Mouse (Mus musculus) forebrain, embryonic 15.5 days (tissue): ENCODE measurements around the gene Zcchc4. TPM values are rescaled to one million over a fixed set of nuclear protein-coding genes. Genes with fewer than 3 reads are reported as not detected.
A peak's percentile ranks its signal among the peaks of the same experiment; 100 is the strongest.
"Not testable (repeated sequence)": the region's sequence is repeated elsewhere in the genome, so short reads cannot be mapped to it uniquely, and the experiment has no call there.

Source experiments
- ATAC-seq: fragments of 200-750 bp; cut with Nextera tagmentation; replicated peaks from 2 replicates; pipeline ENCODE4 v1.8.0; 2017; ENCODE audit warnings: mild to moderate bottlenecking, moderate TSS enrichment, moderate library complexity
- H3K27ac ChIP-seq: fragments of 300-500 bp; sonication (generic); replicated peaks from 2 replicates; pipeline ENCODE4 v1.5.1; 2015; ENCODE audit warnings: mild to moderate bottlenecking, inconsistent platforms
- H3K27me3 ChIP-seq: fragments of 300-500 bp; sonication (generic); 2 replicates; pipeline ENCODE4 v1.6.1; 2015; ENCODE audit warnings: inconsistent platforms
- H3K36me3 ChIP-seq: fragments of 300-500 bp; sonication (generic); 2 replicates; pipeline ENCODE4 v1.6.1; 2015; ENCODE audit warnings: mild to moderate bottlenecking, inconsistent platforms
- H3K4me1 ChIP-seq: fragments of 300-500 bp; sonication (generic); 2 replicates; pipeline ENCODE4 v1.6.1; 2015; ENCODE audit warnings: inconsistent platforms
- H3K4me2 ChIP-seq: fragments of 300-500 bp; sonication (generic); replicated peaks from 2 replicates; pipeline ENCODE4 v1.6.1; 2015; ENCODE audit warnings: mild to moderate bottlenecking, inconsistent platforms
- H3K4me3 ChIP-seq: fragments of 300-500 bp; sonication (generic); 2 replicates; pipeline ENCODE4 v1.5.1; 2015; ENCODE audit warnings: mild to moderate bottlenecking, inconsistent platforms
- H3K9ac ChIP-seq: fragments of 300-500 bp; sonication (generic); replicated peaks from 2 replicates; pipeline ENCODE4 v1.6.1; 2015; ENCODE audit warnings: mild to moderate bottlenecking, inconsistent platforms
- H3K9me3 ChIP-seq: fragments of 300-500 bp; sonication (generic); 2 replicates; pipeline ENCODE4 v1.6.1; 2016; ENCODE audit warnings: inconsistent platforms
- WGBS: fragments of 180-500 bp; shearing (Covaris S2); methylation state at CpG from one replicate; pipeline ENCODE4 v1.1.7; 2015; ENCODE audit warnings: mixed read lengths; 5-methylcytosine and 5-hydroxymethylcytosine counted together
- polyA plus RNA-seq: library from polyadenylated mRNA; unstranded; fragments of >200 nt; fragmentation: Nextera tagmentation; extraction: Ambion mirVana; gene quantifications from 2 replicates; pipeline ENCODE4 v1.2.1, GENCODE M21; 2015

Gene Zcchc4
- polyA plus RNA-seq, 1 experiment from 2014 or later = 15.5 TPM

DNA sequence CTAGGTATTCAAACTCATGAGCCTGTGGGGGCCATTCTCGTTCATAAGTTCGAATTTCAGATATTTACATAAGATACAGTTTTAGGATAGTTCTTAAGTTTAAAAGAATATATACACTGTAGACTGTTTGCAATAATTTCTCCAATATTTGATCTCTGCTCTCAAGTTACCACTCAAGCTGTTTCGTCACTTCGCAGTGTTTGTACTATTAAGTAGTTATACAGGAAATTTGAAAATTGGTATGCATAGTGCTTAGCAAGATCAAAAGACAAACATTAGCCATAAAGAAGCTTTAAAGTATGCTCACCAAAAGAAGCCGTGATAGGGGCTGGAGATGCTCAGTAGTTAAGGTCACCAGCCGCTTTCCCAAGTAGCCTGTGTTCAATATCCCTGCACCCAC is 19.2 kb upstream of the Zcchc4 start:
- Histone ChIP-seq H3K4me1 (no peaks in the 10 kb centered on the region), H3K27ac (no peak overlapping the region), H3K9ac (no peak overlapping the region), H3K9me3 (no peaks in the 10 kb centered on the region), H3K27me3 (no peaks in the 10 kb centered on the region), H3K4me3 (no peak overlapping the region), H3K36me3 (no peaks in the 10 kb centered on the region), H3K4me2 (no peak overlapping the region)
- ATAC-seq = no peak
- 90% methylated on average over 6 of the region's 6 CpGs for WGBS

DNA sequence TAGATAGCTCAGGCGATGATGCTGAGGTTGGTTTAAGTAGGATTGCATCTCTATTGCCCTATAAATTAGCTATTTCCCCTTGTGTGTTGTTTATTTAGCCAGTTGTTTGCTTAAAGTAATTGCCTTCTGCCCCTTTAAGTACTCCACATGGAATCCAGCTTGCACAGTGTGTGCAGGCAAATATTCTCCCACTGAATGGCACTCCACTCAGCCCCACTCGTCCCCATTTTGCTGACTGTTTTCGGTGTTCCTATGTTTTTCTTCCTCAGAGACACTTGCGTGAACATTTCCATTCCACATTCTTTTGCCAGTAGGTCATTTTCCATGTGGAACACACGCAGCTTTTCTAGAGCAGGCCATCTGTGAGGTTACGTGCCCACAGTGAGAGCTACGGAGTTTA is 12.6 kb upstream of the Zcchc4 start:
- ATAC-seq = no peak
- Histone ChIP-seq H3K4me2 (no peak overlapping the region), H3K9me3 (no peaks in the 10 kb centered on the region), H3K36me3 (no peaks in the 10 kb centered on the region), H3K4me3 (no peak overlapping the region), H3K27ac (no peak overlapping the region), H3K27me3 (no peaks in the 10 kb centered on the region), H3K9ac (no peak overlapping the region), H3K4me1 (no peaks in the 10 kb centered on the region)
- 96% methylated on average over 7 of the region's 7 CpGs for WGBS

DNA sequence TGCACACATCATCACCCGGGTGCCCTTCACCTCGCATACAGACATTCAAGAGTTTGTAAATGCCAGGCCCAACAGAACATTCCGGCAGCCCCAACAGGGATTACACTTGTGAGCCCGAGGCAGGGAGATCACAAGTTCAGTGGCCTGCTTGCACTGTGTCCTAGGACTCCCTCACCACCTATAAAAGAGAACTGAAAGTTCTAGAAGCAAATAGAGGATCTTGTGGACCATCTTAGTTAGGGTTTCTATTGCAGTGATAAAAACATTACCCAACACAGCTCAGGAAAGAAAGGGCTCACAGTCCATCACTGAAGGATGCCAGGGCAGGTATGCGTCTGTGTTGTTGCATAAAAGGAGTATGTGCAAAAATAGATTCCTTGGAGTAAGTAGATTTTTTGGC is 942 bp upstream of the Zcchc4 start:
- 90% methylated on average over 5 of the region's 5 CpGs for WGBS
- no peak overlapping the region for H3K9ac ChIP-seq
- no peak overlapping the region for H3K4me3 ChIP-seq
- H3K4me2 ChIP-seq = no peak overlapping the region
- no peaks in the 10 kb centered on the region for H3K9me3 ChIP-seq
- H3K4me1 ChIP-seq = no peaks in the 10 kb centered on the region
- no peak overlapping the region for H3K27ac ChIP-seq
- H3K27me3 ChIP-seq = no peaks in the 10 kb centered on the region
- ATAC-seq = no peak
- no peaks in the 10 kb centered on the region for H3K36me3 ChIP-seq

DNA sequence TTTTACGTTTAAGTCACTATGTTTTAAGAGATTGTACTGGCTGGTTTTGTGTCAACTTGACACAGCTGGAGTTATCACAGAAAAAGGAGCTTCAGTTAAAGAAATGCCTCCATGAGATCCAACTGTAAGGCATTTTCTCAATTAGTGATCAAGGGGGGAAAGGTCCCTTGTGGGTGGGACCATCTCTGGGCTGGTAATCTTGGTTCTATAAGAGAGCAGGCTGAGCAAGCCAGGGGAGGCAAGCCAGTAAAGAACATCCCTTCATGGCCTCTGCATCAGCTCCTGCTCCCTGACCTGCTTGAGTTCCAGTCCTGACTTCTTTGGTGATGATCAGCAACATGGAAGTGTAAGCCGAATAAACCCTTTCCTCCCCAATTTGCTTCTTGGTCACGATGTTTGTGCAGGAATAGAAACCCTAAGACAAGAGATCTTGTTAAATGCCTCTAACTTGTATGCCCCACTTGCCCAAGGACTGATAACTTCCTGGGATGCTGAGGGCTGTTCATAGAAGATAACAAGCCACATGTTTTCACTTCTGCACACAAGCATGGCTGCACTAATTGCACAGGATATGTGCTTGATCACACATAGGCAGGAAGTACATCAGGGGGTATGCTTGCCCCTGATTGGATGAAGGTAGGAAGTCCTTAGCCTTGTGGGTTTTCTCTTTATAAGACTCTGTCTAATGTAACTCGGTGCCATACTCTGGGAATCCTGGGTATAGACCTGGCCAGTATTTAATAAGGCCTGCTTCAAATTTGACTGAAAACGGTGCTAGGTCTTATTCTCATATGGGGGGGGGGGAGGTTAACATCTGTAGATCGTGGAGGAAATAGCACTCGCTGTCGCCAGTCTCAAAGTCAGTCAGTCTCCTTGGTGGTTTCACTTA is 1.5 kb downstream of the Zcchc4 start:
- not testable (repeated sequence) for H3K9ac ChIP-seq, H3K4me3 ChIP-seq, H3K4me2 ChIP-seq, H3K4me1 ChIP-seq, ATAC-seq, H3K27ac ChIP-seq, H3K27me3 ChIP-seq, H3K36me3 ChIP-seq, H3K9me3 ChIP-seq
- WGBS = 88% methylated on average over 8 of the region's 8 CpGs

DNA sequence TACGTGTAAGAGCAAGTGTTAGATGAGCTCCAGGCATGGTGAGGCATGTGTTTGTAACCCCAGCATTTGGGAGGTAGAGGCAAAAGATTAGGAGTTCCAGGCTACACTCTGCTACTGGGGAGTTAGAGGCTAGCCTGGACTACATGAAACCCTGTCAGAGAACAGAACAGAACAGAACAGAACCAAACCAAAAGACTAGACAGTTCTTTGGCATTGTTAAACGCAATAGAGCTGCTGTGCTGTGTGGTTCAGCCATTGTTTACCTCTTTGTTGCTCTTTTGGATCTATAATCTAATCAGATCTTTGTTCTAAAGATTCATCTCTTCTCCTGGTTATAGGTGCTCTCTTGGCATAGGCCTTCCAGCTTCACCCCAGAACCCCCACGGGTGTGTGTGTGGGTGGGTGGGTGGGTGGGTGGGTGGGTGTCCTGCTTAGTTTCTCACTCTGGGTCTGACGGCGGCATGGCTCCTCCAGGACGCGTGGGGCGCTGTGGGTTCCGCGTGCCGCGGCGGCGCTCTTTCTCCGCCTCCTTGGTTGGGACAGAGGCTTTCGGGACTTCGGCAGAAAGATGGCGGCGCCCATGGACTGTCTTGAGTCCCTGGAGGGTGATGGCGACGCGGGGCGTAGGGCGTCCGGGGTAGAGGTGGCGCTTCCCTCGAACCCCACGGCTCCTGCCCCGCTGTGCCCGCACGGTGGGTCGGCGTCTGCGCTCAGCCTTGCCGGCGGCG is 7.5 kb downstream of the Zcchc4 start:
- peak overlapping the region; percentile 89 for H3K9ac ChIP-seq
- H3K9me3 ChIP-seq = no peaks in the 10 kb centered on the region
- peak overlapping the region; percentile 95 for H3K4me3 ChIP-seq
- H3K4me2 ChIP-seq = peak overlapping the region; percentile 72
- 4% methylated on average over 37 of the region's 37 CpGs for WGBS
- peak; percentile 99 for ATAC-seq
- H3K4me1 ChIP-seq = no peaks in the 10 kb centered on the region
- peaks cover 7% of the 10 kb centered on the region; the same call in 1 of the 2 replicates for H3K36me3 ChIP-seq
- H3K27ac ChIP-seq = peak overlapping the region; percentile 89
- H3K27me3 ChIP-seq = no peaks in the 10 kb centered on the region

DNA sequence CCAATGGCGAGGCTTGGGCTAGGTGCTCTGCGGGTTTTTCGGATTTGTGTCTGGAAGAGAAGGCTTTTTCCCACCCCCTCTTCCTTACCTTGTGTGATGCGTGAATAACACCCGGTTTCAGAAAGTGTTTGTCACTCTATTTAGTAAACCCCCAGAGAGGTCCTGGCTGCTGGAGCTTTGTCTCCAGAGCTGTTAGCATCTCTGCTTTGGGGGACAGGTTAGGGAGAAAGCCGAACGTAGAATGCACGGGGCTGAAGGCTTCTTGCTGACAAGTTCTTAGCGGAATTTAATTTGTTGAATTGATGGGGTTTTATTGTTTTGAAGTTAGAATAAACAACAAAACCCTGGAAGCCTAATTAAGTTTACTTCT is 8.0 kb downstream of the Zcchc4 start:
- WGBS = 1% methylated on average over 9 of the region's 9 CpGs
- H3K4me1 ChIP-seq = no peaks in the 10 kb centered on the region
- H3K9ac ChIP-seq = peak overlapping the region; percentile 89
- peaks cover 7% of the 10 kb centered on the region; the same call in 1 of the 2 replicates for H3K36me3 ChIP-seq
- no peaks in the 10 kb centered on the region for H3K27me3 ChIP-seq
- ATAC-seq = peak; percentile 78
- peak overlapping the region; percentile 72 for H3K4me2 ChIP-seq
- no peaks in the 10 kb centered on the region for H3K9me3 ChIP-seq
- H3K27ac ChIP-seq = peak overlapping the region; percentile 89
- peak overlapping the region; percentile 95 for H3K4me3 ChIP-seq

DNA sequence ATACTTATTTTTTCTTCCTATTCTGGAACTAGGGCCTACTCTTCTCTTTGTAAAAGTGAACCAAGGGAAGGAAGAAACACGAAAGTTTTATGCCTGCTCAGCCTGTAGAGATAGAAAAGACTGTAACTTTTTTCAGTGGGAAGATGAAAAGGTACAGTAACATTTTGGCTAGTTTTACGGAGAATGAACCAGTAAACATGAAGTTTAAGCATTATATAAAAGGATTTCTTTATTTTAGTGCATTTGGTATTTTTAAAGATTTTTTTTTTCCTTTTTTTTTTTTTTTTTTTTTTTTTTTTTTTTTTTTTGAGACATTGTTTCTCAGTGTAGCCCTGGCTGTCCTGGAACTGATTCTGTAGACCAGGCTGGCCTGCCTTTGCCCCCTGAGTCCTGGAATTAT is 8.7 kb downstream of the Zcchc4 start:
- H3K27ac ChIP-seq = no peak overlapping the region
- H3K4me1 ChIP-seq = no peaks in the 10 kb centered on the region
- no peak overlapping the region for H3K9ac ChIP-seq
- 71% methylated on average over 2 of the region's 2 CpGs for WGBS
- no peak for ATAC-seq
- H3K4me2 ChIP-seq = peak overlapping the region; percentile 72
- peak overlapping the region; percentile 95; the same call in 1 of the 2 replicates for H3K4me3 ChIP-seq
- no peaks in the 10 kb centered on the region for H3K9me3 ChIP-seq
- H3K36me3 ChIP-seq = peaks cover 7% of the 10 kb centered on the region; the same call in 1 of the 2 replicates
- no peaks in the 10 kb centered on the region for H3K27me3 ChIP-seq

DNA sequence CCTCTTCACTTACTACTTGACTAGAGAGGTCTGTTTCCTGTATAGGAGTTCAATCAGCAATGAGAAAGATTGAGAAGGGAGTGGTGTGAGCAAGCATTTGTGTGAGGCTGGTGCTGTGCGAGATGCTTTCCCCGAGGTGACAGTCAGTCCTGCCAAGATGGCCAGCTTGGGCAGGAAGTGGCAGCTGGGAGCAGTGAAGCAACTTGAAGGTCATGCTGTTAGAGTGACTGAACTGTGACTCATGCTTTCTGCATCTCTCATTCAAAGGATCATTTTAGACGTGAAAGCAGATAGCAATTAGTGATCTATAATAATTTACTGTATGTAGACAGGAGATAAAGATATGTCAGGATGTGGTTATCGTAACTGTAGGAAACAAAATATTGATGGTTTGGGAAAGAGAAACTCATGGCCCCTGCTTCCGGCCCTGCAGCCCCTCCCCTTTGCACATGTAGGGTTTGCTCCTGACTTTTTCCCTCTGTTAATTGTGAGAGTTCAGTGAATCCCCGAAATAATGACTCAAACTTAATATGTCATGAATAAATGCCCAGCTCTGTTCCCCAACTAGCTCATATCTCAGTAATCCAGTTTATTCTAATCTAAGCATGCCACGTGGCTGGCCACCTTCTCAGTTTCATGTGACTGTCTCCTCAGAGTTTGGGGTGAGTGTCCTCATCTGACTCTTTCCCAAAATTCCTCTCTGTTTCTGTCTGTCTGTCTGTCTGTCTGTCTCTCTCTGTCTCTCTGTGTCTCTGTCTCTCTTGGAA is 11.5 kb downstream of the Zcchc4 start:
- Histone ChIP-seq H3K27me3 (no peaks in the 10 kb centered on the region), H3K36me3 (peaks cover 10% of the 10 kb centered on the region; the same call in 1 of the 2 replicates), H3K9me3 (no peaks in the 10 kb centered on the region), H3K4me2 (no peak overlapping the region), H3K4me1 (no peaks in the 10 kb centered on the region), H3K9ac (no peak overlapping the region), H3K4me3 (no peak overlapping the region), H3K27ac (no peak overlapping the region)
- WGBS = 93% methylated on average over 7 of the region's 7 CpGs
- ATAC-seq = no peak

DNA sequence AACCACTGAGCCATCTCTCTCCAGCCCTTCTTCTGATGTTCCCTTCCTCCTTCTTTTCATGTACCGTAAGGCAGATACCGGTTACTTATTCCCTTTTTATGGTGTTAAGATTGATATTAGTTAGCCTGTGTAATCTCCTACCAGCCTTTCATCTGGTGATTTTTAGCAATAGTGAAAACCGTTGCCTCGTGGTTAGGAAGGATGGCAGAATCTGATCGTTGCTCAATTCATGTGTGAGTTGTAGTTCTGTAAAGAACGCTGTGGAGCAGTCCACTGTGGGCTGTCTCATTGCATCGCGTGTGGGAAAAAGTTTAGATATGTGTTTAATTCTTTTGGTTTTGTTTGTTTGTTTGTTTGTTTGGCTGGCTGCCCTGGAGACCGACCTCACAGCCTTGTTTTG is 18.0 kb downstream of the Zcchc4 start:
- Histone ChIP-seq H3K9ac (no peak overlapping the region), H3K36me3 (peaks cover 27% of the 10 kb centered on the region), H3K9me3 (no peaks in the 10 kb centered on the region), H3K4me1 (no peaks in the 10 kb centered on the region), H3K27me3 (no peaks in the 10 kb centered on the region), H3K4me2 (no peak overlapping the region), H3K4me3 (no peak overlapping the region), H3K27ac (no peak overlapping the region)
- 94% methylated on average over 9 of the region's 9 CpGs for WGBS
- no peak for ATAC-seq

DNA sequence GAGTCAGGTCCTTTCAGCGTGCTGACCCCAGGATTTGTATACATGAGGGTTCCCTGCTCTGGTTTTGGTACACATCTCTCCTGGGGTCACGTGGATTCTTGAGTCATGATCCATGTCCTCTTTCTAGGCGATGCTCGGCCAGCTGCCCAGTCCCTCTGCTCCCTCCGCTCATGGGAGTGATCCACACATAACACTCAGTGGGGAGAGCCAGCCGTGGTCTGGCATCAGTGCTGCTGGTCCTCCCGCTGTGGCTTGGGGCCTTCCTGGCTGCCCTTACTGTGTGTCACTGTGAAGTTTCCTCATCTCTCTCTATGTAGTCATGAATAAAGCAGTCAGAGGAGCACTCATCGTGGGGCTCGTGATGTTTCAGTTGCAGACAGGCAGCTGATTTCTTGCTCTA is 18.9 kb downstream of the Zcchc4 start:
- Histone ChIP-seq H3K4me2 (no peak overlapping the region), H3K27ac (no peak overlapping the region), H3K4me3 (no peak overlapping the region), H3K9me3 (no peaks in the 10 kb centered on the region), H3K27me3 (no peaks in the 10 kb centered on the region), H3K9ac (no peak overlapping the region), H3K36me3 (peaks cover 28% of the 10 kb centered on the region), H3K4me1 (no peaks in the 10 kb centered on the region)
- WGBS = 90% methylated on average over 9 of the region's 9 CpGs
- no peak for ATAC-seq

DNA sequence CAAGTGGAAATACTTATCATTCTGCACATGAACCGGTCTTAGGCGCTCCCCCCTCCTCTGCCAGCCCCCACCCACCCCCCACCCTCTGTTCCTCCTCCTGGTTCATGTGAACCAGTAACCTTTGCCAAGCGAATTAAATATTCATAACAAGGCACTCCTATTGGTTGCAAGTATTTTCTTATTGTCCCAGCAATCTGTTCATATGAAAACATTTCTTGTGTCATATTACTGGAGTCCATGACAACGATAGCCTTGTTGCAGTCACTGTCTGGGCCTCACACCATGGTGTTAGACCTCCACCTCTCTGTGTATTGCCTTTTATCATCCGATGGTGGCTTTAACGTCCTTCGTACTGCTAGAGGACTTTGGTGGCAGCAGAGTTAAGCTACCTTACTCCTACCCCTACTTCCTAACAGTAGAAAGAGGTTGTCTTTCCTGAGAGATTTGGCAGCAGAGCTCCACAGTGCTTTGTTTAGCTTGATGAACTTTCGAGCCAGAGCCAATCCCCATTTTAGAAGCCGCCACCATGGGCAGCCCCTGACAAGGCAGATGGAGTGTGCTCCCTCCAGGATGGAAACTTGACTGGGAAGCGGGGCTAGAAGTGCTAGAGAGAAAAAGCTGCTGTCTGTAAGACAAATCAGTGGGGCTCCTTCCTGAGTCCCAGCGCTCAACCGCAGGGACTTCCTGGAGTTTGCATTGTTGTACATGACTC is 24.2 kb downstream of the Zcchc4 start:
- WGBS = 86% methylated on average over 12 of the region's 12 CpGs

More for the DNA sequence above, 24.2 kb downstream of the Zcchc4 start:
- Histone ChIP-seq H3K4me1 (no peaks in the 10 kb centered on the region), H3K9me3 (no peaks in the 10 kb centered on the region), H3K9ac (no peak overlapping the region), H3K27me3 (no peaks in the 10 kb centered on the region), H3K4me3 (no peak overlapping the region), H3K27ac (no peak overlapping the region), H3K36me3 (peaks cover 25% of the 10 kb centered on the region), H3K4me2 (no peak overlapping the region)
- ATAC-seq = 0 out of 2 replicates have a peak, but pooled peaks have one; percentile 29
